Mouse (Mus musculus): Measurements from ENCODE around the gene Ppp1r14c. TPM values are rescaled to one million over a fixed set of nuclear protein-coding genes. Genes with fewer than 3 reads are reported as not detected.

The Ppp1r14c gene
- polyA plus RNA-seq (2015; fragmentation: Nextera tagmentation; extraction: Ambion mirVana) = 2.7 and 2.9 TPM in 2 replicates

DNA sequence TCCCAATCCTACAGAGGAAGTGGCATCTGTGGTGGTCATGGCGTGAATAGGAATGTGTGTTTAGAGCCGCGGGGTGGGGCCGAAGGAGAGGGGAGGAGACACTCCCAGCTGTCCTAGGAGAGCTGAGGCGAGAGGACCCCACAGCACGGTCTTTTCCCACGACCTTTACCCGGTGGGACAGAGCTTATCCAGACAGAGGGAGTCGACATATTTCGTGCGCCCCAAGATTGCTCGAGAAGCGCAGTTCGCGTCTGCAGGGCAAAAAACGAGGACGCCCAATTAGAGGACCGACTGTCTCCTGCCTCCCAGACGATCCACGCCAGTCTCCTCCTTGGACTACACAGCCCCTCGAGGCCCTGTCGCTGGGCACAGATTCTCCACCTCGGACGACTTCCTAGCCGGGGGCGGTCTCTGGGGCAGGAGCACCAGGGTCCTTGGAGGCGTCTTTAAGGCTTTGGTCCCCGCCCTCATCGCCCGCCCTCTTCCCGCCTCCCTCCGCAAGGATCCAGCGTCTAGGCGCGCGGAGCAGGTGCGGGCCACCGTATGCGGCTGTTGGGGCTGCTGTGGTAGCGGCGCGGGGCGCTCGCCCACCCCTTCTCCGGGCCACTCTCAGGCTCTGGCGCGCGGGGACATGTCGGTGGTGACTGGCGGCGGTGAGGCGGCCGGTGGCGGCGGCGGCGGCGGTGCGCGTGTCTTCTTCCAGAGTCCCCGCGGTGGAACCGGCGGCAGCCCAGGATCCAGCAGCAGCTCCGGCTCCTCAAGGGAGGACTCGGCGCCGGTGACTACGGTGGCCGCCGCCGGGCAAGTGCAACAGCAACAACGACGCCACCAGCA is at the start of gene Ppp1r14c:
Ppp1r14c (plus strand) TSS at position 22 of the 834 bp plus-strand sequence.
- Histone ChIP-seq H3K9me3 (ENCODE audit: control insufficient read depth, low read length) (no peaks in the 10 kb centered on the region), H3K4me3 (ENCODE audit: low read depth, low read length) (peak within 1 kb of the TSS; percentile 54), H3K36me3 (ENCODE audit: control insufficient read depth, insufficient read depth, low read length) (no peaks in the 10 kb centered on the region), H3K4me2 (replicated peaks; ENCODE audit: low read depth) (peak within 1 kb of the TSS; percentile 97), H3K27ac (replicated peaks) (no peak within 1 kb of the TSS), H3K4me1 (replicated peaks; ENCODE audit: control insufficient read depth, insufficient read depth) (no peaks in the 10 kb centered on the region), H3K27me3 (ENCODE audit: control insufficient read depth, insufficient read depth, low read length) (0 out of 2 replicates have a peak, but pooled peaks cover 3% of the 10 kb centered on the region), H3K9ac (ENCODE audit: low read length) (peak within 1 kb of the TSS; percentile 48)
- WGBS = under 1% methylated on average over 67 of the region's 74 CpGs
- ATAC-seq (ENCODE audit: low FRiP score, low TSS enrichment) (peak; percentile 54), DNase-seq (ENCODE audit: low spot score) (peak; percentile 50)
- no peak for TF ChIP-seq CTCF (IDR thresholded peaks at IDR 0.05; ENCODE audit: low read depth)
- no peak for TF ChIP-seq EP300 (optimal IDR thresholded peaks at IDR 0.05)

DNA sequence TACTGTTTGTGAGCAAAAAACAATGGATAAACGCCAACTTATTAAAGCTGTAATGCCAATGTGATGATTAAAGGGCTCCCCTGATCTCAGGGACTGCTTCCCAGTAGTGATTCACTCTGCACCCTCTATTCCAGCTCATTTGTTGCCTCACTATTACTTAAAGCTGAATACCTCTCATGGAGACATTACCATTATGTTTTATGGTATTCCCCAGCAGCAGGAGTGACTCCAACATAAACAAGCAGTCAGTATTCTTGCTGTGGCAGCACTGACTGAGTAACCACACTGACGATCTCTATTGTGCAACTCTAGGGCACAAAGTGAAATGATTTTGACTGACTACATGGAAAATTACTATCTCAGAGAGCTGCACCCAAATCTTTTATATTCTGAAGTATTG is 44.5 kb upstream of the Ppp1r14c start:
- no peaks in the 10 kb centered on the region for H3K9me3 ChIP-seq (ENCODE audit: control insufficient read depth, low read length)
- H3K27ac ChIP-seq (replicated peaks) = no peak overlapping the region
- TF ChIP-seq EP300 (optimal IDR thresholded peaks at IDR 0.05) (no peak), CTCF (IDR thresholded peaks at IDR 0.05; ENCODE audit: low read depth) (no peak)
- H3K9ac ChIP-seq (ENCODE audit: low read length) = no peak overlapping the region
- no peaks in the 10 kb centered on the region for H3K27me3 ChIP-seq (ENCODE audit: control insufficient read depth, insufficient read depth, low read length)
- H3K36me3 ChIP-seq (ENCODE audit: control insufficient read depth, insufficient read depth, low read length) = no peaks in the 10 kb centered on the region
- 83% methylated on average over 2 of the region's 2 CpGs for WGBS
- DNase-seq (ENCODE audit: low spot score) = no peak
- no peak for ATAC-seq (ENCODE audit: low FRiP score, low TSS enrichment)
- H3K4me1 ChIP-seq (replicated peaks; ENCODE audit: control insufficient read depth, insufficient read depth) = no peaks in the 10 kb centered on the region
- no peak overlapping the region for H3K4me2 ChIP-seq (replicated peaks; ENCODE audit: low read depth)
- no peak overlapping the region for H3K4me3 ChIP-seq (ENCODE audit: low read depth, low read length)

DNA sequence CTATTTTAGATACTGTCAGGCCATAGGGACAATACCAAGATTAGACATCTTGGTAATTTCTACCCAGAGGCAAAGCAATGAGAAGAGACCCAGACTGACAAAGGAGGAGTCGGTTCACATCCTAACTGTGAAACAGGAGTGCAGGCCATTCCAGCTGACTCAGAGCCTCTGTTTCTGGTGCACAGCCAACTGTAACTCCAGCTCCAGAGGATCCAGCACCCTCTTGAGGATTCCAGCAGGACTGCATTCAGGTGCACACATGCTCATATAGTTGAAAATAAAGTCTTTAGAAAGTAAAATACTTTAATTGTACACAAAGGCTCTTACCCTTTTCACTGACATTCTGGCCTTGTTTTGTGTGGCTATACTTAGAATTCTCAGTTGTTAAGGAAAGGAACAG is 40.4 kb upstream of the Ppp1r14c start:
- Histone ChIP-seq H3K27ac (replicated peaks) (no peak overlapping the region), H3K4me3 (ENCODE audit: low read depth, low read length) (no peak overlapping the region), H3K36me3 (ENCODE audit: control insufficient read depth, insufficient read depth, low read length) (no peaks in the 10 kb centered on the region), H3K27me3 (ENCODE audit: control insufficient read depth, insufficient read depth, low read length) (no peaks in the 10 kb centered on the region), H3K4me2 (replicated peaks; ENCODE audit: low read depth) (no peak overlapping the region), H3K9ac (ENCODE audit: low read length) (no peak overlapping the region), H3K9me3 (ENCODE audit: control insufficient read depth, low read length) (no peaks in the 10 kb centered on the region), H3K4me1 (replicated peaks; ENCODE audit: control insufficient read depth, insufficient read depth) (no peaks in the 10 kb centered on the region)
- peak; percentile 28 for DNase-seq (ENCODE audit: low spot score)
- no peak for ATAC-seq (ENCODE audit: low FRiP score, low TSS enrichment)
- TF ChIP-seq CTCF (IDR thresholded peaks at IDR 0.05; ENCODE audit: low read depth) (peak; percentile 74), EP300 (optimal IDR thresholded peaks at IDR 0.05) (no peak)
- WGBS = 50% methylated on average over 1 of the region's 1 CpGs

DNA sequence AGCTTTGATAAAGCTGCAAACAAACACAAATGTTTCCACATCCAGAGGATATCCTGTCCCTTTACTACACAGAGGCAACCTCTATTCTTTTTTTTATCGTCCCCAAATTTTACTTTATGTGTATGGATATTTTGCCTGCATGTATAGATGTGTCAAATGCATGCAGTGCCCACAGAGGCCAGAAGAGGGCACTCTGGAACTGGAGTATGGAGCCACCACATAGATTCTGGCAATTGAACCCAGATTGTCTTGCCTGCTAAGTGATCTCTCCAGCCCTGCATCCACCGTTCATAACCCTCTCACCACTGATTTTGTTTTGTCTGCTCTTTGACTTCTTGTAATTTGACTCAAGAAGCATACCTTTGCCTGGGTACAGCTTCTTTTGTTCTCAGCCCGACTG is 33.0 kb upstream of the Ppp1r14c start:
- H3K36me3 ChIP-seq (ENCODE audit: control insufficient read depth, insufficient read depth, low read length) = no peaks in the 10 kb centered on the region
- H3K27me3 ChIP-seq (ENCODE audit: control insufficient read depth, insufficient read depth, low read length) = no peaks in the 10 kb centered on the region
- no peak overlapping the region for H3K4me2 ChIP-seq (replicated peaks; ENCODE audit: low read depth)
- H3K4me1 ChIP-seq (replicated peaks; ENCODE audit: control insufficient read depth, insufficient read depth) = no peaks in the 10 kb centered on the region
- ATAC-seq (ENCODE audit: low FRiP score, low TSS enrichment) (no peak), DNase-seq (ENCODE audit: low spot score) (peak; percentile 71)
- H3K9me3 ChIP-seq (ENCODE audit: control insufficient read depth, low read length) = no peaks in the 10 kb centered on the region
- H3K4me3 ChIP-seq (ENCODE audit: low read depth, low read length) = no peak overlapping the region
- no peak overlapping the region for H3K9ac ChIP-seq (ENCODE audit: low read length)
- whole genome bisulfite sequencing = 22% methylated on average over 3 of the region's 3 CpGs
- no peak overlapping the region for H3K27ac ChIP-seq (replicated peaks)
- TF ChIP-seq EP300 (optimal IDR thresholded peaks at IDR 0.05) = no peak
- TF ChIP-seq CTCF (IDR thresholded peaks at IDR 0.05; ENCODE audit: low read depth) = peak; percentile 91

DNA sequence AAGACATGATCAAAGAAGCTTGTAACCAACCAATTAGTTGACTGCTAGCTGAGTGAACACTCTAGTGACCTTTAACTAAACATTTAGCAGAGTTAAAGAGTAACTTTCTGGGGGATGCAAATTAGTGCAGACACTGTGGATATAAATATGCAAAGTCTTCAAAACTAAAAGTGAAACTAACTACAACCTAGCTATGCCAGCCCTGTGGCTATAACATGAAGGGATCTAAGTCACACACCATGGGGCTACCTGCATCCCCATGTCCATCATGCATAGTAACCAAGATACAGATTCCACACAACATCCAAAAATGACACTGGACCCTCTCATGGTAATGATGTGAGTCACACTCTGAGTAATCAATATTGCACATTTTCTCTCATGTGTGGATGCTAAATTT is 31.3 kb upstream of the Ppp1r14c start:
- Histone ChIP-seq H3K9me3 (ENCODE audit: control insufficient read depth, low read length) (no peaks in the 10 kb centered on the region), H3K4me3 (ENCODE audit: low read depth, low read length) (no peak overlapping the region), H3K4me2 (replicated peaks; ENCODE audit: low read depth) (no peak overlapping the region), H3K9ac (ENCODE audit: low read length) (no peak overlapping the region), H3K36me3 (ENCODE audit: control insufficient read depth, insufficient read depth, low read length) (no peaks in the 10 kb centered on the region), H3K4me1 (replicated peaks; ENCODE audit: control insufficient read depth, insufficient read depth) (no peaks in the 10 kb centered on the region), H3K27me3 (ENCODE audit: control insufficient read depth, insufficient read depth, low read length) (no peaks in the 10 kb centered on the region), H3K27ac (replicated peaks) (no peak overlapping the region)
- no peak for ATAC-seq (ENCODE audit: low FRiP score, low TSS enrichment)
- no peak for DNase-seq (ENCODE audit: low spot score)
- TF ChIP-seq EP300 (optimal IDR thresholded peaks at IDR 0.05) = no peak
- no peak for TF ChIP-seq CTCF (IDR thresholded peaks at IDR 0.05; ENCODE audit: low read depth)

DNA sequence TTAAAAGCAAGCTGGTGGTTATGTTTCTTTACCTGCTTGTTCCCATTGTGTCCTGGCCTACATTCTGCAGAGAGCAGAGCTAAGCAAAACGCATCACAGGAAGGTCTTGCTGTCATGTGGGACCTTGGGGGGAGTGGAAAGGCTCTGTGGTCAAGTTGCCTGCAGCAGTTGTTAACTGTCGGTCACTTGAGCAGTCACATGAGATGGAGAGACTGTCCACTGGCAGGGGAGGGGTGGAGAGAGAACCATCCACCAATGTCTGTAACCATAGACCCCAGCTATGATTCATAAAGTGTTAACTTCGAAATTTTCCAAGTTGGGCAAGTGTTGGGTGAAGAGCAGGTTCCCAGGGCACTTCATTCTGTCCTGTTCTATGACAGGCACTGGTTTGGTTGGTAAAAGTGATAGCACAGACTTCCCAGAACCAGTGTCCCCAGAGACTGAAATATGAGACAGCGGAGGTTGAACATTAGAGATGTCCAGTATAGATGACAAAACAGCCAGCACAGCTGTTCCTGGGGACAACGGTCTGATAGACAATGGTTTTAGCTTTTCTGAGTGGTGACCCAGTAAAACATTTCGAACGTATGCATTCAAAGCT is 29.0 kb upstream of the Ppp1r14c start:
- Histone ChIP-seq H3K9ac (ENCODE audit: low read length) (no peak overlapping the region), H3K4me1 (replicated peaks; ENCODE audit: control insufficient read depth, insufficient read depth) (no peaks in the 10 kb centered on the region), H3K4me2 (replicated peaks; ENCODE audit: low read depth) (no peak overlapping the region), H3K9me3 (ENCODE audit: control insufficient read depth, low read length) (no peaks in the 10 kb centered on the region), H3K4me3 (ENCODE audit: low read depth, low read length) (no peak overlapping the region), H3K36me3 (ENCODE audit: control insufficient read depth, insufficient read depth, low read length) (no peaks in the 10 kb centered on the region), H3K27ac (replicated peaks) (no peak overlapping the region), H3K27me3 (ENCODE audit: control insufficient read depth, insufficient read depth, low read length) (no peaks in the 10 kb centered on the region)
- no peak for ATAC-seq (ENCODE audit: low FRiP score, low TSS enrichment)
- DNase-seq (ENCODE audit: low spot score) = no peak
- no peak for TF ChIP-seq EP300 (optimal IDR thresholded peaks at IDR 0.05)
- TF ChIP-seq CTCF (IDR thresholded peaks at IDR 0.05; ENCODE audit: low read depth) = no peak
- WGBS = 62% methylated on average over 7 of the region's 7 CpGs

Measured in stomach, postnatal 0 days (tissue).